Mouse (Mus musculus): ENCODE measurements around the gene Dppa2.

- no peak for TF ChIP-seq CTCF (IDR thresholded peaks at IDR 0.05; ENCODE audit: control insufficient read depth, insufficient read depth, insufficient read length)
- no peak for TF ChIP-seq USF1 (IDR thresholded peaks at IDR 0.05; ENCODE audit: low read depth)
These were observed 17.1 kb downstream of the Dppa2 start for GRCm38 (mm10) chr16:48320781-48321180.

All from C2C12 (cell line).